Mouse (Mus musculus) cerebellum, adult 2 months (tissue): Measurements from ENCODE around the gene Spats2. TPM values are rescaled to one million over a fixed set of nuclear protein-coding genes. Genes with fewer than 3 reads are reported as not detected.
"Not testable (repeated sequence)": the region's sequence is repeated elsewhere in the genome, so short reads cannot be mapped to it uniquely, and the experiment has no call there.

ENCODE experiments used
- DNase-seq, 2 experiments: peaks; one replicate each; pipeline ENCODE4 v3.0.0; 2021
- H3K27ac ChIP-seq: fragments of 200-500 bp; 2 replicates; pipeline ENCODE4 v1.5.1; 2012; ENCODE audit warnings: low read length, control low read depth, inconsistent platforms; ENCODE audit not compliant: insufficient read depth
- H3K27me3 ChIP-seq: fragments of 200-500 bp; 2 replicates; pipeline ENCODE4 v1.6.1; 2012; ENCODE audit warnings: inconsistent platforms, mild to moderate bottlenecking, low read length, moderate library complexity; ENCODE audit not compliant: control insufficient read depth, insufficient read depth
- H3K4me1 ChIP-seq: fragments of 200-500 bp; 2 replicates; pipeline ENCODE4 v1.6.1; 2011; ENCODE audit warnings: low read length; ENCODE audit not compliant: control insufficient read depth, insufficient read depth
- H3K4me3 ChIP-seq: fragments of 200-500 bp; replicated peaks from 2 replicates; pipeline ENCODE3; 2011; ENCODE audit warnings: mild to moderate bottlenecking, low read depth, low read length, control low read depth; ENCODE audit not compliant: insufficient read depth
- CTCF ChIP-seq: fragments of 200-500 bp; IDR thresholded peaks from 2 replicates; pipeline ENCODE4 v1.5.1; 2011; ENCODE audit warnings: low read depth, mild to moderate bottlenecking, control low read depth, low read length, moderate library complexity, borderline replicate concordance; ENCODE audit not compliant: insufficient read depth
- POLR2A ChIP-seq: fragments of 200-500 bp; IDR thresholded peaks from 2 replicates; pipeline ENCODE4 v1.6.1; 2011; ENCODE audit warnings: low read length, control low read depth, borderline replicate concordance; ENCODE audit not compliant: insufficient read depth
- WGBS: fragments of 180-500 bp; shearing (Covaris S2); methylation state at CpG from one replicate; pipeline ENCODE4 v1.1.7; 2018; 5-methylcytosine and 5-hydroxymethylcytosine counted together
- polyA plus RNA-seq: library from polyadenylated mRNA; depleted of rRNA; stranded (reverse); fragments of >200 nt; gene quantifications from 2 replicates; pipeline ENCODE4 v1.2.3, GENCODE M21; 2012

The Spats2 gene
- polyA plus RNA-seq, 1 experiment: 26.9 TPM

DNA sequence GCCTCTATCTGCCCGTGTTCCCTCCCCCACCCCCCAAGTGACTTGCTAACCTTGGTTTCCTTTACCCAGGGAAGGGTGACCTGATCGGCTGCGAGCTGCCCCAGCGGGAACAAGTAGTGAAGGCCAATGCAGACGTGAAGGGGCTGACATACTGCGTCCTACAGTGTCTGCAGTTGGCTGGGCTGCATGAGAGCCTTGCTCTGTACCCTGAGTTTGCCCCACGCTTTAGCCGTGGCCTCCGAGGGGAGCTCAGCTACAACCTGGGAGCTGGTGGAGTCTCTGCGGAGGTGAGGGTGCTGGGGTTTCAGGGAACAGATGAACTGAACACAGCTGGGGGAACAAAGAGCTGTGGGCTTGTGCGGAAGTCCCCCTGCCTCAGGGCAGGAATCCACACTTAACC, 112.3 kb downstream of the Spats2 start:
- no peak overlapping the region for H3K27ac ChIP-seq
- DNase-seq: no peak
- H3K4me1 ChIP-seq: no peaks in the 10 kb centered on the region; the same call in 1 of the 2 replicates
- H3K27me3 ChIP-seq: no peaks in the 10 kb centered on the region
- no peak overlapping the region for H3K4me3 ChIP-seq
- 80% methylated on average over 11 of the region's 11 CpGs for WGBS
- no peak for TF ChIP-seq CTCF
- no peak for TF ChIP-seq POLR2A

DNA sequence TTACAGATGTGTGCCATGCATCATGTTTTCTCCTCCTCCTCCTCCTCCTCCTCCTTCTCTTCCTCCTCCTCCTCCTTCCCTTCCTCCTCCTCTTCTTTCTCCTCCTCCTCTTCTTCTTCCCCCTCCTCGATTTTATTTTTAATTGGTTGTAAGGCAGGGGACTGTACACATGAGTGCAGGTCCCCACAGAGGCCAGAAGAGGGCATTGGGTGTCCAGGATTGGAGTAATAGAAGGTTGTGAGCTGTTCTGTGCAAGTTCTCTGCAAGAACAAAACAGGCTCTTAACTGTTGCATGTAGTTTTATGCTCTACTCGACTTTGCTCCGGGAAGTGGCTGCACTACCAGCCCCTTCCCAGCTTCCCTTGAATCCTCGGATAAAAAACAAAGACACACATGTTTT, 114.4 kb downstream of the Spats2 start:
- Histone ChIP-seq H3K4me1 (no peaks in the 10 kb centered on the region; the same call in 1 of the 2 replicates), H3K27ac (no peak overlapping the region), H3K4me3 (no peak overlapping the region), H3K27me3 (no peaks in the 10 kb centered on the region)
- DNase-seq: no peak
- TF ChIP-seq POLR2A (no peak), CTCF (peak; percentile 8; the same call in 1 of the 2 replicates)
- 72% methylated on average over 4 of the region's 4 CpGs for WGBS

DNA sequence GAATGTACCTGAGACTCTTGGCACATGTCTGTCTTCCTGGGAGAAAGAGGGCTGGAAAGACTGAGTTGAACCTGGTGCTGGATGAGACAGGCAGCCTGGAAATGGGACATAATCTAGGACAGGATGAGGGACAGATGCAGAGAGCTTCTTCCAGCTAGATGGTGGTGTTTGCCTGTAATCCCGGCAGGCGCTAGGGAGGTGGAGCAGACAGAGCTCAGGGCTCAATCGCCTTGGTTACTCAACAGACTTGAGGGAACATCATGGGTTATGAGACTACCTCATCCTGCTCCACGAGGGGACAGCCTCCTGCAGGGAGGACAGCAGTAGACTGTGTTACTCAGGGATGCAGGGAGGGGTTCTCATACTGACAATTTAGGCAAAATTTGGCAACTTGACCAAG, 115.5 kb downstream of the Spats2 start:
- H3K27me3 ChIP-seq: no peaks in the 10 kb centered on the region
- no peak overlapping the region for H3K27ac ChIP-seq
- no peak for DNase-seq
- H3K4me3 ChIP-seq: no peak overlapping the region
- no peak for TF ChIP-seq POLR2A
- no peak for TF ChIP-seq CTCF
- WGBS: 43% methylated on average over 4 of the region's 4 CpGs
- H3K4me1 ChIP-seq: peaks cover 4% of the 10 kb centered on the region

DNA sequence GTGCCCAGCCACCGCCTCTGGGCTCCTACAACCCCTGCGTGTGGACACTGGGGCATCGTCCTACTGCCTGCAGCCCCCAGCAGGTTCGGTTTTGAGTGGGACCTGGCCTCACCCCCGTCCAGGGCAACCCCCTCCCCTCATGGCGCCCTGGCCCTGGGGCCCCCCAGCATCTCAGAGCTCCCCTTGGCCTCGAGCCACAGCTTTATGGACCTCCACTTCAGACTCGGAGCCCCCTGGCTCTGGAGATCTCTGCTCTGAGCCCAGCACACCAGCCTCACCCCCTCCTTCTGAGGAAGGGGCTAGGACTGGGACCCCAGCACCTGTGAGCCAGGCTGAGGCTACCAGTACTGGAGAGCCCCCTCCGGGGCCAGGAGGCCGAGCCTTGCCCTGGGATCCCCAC, 116.3 kb downstream of the Spats2 start:
- TF ChIP-seq POLR2A (no peak), CTCF (no peak)
- Histone ChIP-seq H3K27me3 (no peaks in the 10 kb centered on the region), H3K4me1 (peaks cover 11% of the 10 kb centered on the region), H3K27ac (no peak overlapping the region), H3K4me3 (no peak overlapping the region)
- WGBS: 82% methylated on average over 10 of the region's 10 CpGs
- no peak for DNase-seq

DNA sequence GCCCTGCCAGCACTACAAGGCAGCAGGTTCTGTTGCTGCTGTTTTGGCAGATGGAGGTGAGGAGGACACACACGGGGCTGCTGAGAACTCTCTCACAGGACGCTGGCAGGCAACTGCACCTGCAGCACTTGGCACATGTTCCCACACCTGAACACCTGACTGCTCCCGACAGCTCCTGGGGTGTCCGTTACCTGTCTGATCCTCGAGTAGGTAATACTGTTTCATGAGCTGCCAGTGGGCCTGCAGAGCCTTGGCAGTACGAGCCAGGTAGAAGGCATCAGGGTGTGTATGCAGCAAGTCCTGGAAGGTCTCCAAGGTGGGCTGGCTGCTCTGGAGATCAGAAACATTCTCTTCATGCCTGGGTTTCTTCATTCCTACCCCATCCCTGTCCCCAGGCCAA, 121.0 kb downstream of the Spats2 start:
- DNase-seq: peak; percentile 57 to 67
- 17% methylated on average over 6 of the region's 6 CpGs for WGBS
- peaks cover 27% of the 10 kb centered on the region for H3K4me1 ChIP-seq
- not testable (repeated sequence) for H3K4me3 ChIP-seq, H3K27me3 ChIP-seq
- peak overlapping the region; percentile 14 for H3K27ac ChIP-seq

DNA sequence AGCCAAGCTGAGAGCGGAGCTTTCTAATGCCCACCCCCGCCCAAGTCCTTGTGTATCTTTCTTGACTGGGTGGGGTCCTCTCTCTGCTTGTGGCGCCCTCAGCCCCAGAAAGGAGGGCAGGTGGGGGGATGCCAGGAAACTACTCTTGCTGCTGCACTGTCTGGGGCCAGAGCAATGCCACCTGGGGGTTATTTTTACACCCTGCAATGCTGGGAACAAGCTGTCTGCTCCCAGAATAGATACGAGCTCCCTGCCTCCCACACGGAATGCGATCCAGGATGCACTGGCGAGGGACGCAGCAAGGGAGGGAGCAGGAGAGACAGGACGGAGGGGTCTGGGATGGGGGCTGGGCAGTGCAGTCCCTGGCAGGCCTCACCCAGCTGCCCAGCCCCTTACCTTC, 123.3 kb downstream of the Spats2 start:
- no peak overlapping the region for H3K4me3 ChIP-seq
- peaks cover 27% of the 10 kb centered on the region for H3K4me1 ChIP-seq
- WGBS: 36% methylated on average over 9 of the region's 9 CpGs
- DNase-seq: peak in 1 of 2 experiments; percentile 68
- H3K27ac ChIP-seq: no peak overlapping the region
- no peaks in the 10 kb centered on the region for H3K27me3 ChIP-seq
- TF ChIP-seq CTCF: no peak
- no peak for TF ChIP-seq POLR2A

DNA sequence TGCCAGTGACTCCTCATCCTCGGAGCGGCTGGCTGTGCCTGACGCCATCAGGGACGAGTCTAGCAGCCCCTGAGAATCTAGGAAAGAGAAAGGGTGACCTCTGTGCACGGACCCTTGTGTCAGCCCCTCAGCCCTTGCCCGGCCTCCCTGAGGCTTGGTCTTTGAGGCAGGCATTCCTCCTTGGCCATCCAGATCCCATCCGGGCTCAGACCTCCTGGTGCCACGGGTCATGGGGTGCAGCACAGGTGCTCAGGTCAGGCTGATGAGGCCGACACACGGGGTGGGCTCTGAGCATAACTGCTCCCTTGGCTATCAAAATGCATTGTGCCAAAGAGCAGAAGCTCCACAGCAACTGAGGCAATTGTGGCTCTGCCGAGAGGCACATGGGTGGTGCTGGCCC, 124.2 kb downstream of the Spats2 start:
- WGBS: 87% methylated on average over 11 of the region's 11 CpGs
- no peaks in the 10 kb centered on the region for H3K27me3 ChIP-seq
- TF ChIP-seq POLR2A: no peak
- no peak for TF ChIP-seq CTCF
- DNase-seq: no peak
- peaks cover 27% of the 10 kb centered on the region for H3K4me1 ChIP-seq
- no peak overlapping the region for H3K27ac ChIP-seq
- H3K4me3 ChIP-seq: no peak overlapping the region

DNA sequence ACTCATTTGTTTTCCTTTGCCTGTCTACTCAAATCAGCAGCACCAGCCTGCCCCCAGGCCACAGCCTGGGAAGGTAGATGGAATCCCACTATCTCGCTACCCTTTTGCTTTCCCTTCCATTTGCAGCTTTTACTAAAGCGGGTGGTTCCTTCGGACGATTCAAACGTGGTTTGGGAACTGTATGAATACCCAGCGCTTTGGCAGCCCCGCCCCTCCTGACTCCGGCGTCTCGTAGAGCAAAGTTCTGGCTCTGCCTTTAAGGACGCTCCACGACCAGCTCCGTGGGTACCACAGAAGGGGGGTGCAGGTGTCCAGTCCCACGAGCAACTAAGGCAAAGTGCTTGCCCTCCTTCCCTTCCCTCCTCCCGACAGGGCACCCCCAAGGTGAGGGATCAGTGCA, 125.4 kb downstream of the Spats2 start:
- peak; percentile 33 to 56 for DNase-seq
- peaks cover 24% of the 10 kb centered on the region for H3K4me1 ChIP-seq
- not testable (repeated sequence) for H3K27me3 ChIP-seq, H3K27ac ChIP-seq
- H3K4me3 ChIP-seq: peak overlapping the region; percentile 61
- WGBS: 1% methylated on average over 14 of the region's 15 CpGs
